Mouse (Mus musculus): Measurements from ENCODE around the gene Ccdc97.

The Ccdc97 gene

DNA sequence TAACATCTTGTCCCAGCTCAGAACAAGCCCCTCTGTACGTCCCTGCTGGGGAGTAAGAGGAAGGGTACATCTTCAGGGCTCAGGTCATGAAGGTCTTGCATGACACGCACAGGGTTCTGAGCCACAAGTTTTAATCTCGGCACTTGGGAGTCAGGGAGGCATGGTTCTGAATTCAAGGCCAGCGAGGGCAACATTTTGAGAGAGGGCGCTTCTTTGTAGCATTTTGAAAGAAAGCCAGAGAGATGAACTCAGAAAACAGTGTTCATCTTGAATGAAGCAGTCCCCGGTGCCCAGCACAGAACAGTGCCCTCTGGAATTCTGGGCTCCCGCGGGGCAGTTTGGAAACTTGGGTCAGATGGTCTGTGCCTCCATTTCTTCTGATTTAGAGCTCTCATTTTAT, 52.5 kb downstream of the Ccdc97 start:
- no peak for DNase-seq (ENCODE audit: low read depth)

Measured in c-Kit-positive CD71-negative TER-119-negative erythroid progenitor cells, embryonic 14.5 days (primary cell).